Mouse (Mus musculus): ENCODE results near the gene Prl2c1.
"Not testable (repeated sequence)": the region's sequence is repeated elsewhere in the genome, so short reads cannot be mapped to it uniquely, and the experiment has no call there.

The Prl2c1 gene

DNA sequence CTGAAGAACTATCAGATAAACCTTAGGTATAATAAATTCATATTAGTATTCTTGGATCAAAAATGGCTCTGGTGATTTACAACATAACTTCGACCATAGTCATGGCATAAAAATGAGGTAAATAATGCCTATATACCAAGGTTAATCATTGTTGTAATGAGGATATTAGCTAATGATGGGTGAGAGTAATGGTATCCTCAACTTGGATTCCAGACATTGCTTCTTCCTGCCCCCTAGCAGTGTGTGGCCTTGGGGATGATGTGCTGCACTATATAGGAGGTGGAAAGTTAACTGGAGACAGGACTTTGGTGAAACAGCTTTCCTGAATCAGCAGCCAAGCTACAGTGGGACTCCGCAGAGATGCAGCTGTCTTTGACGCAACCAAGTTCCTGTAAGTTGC is at the start of gene Prl2c1:
Gene Prl2c1, plus strand, starts transcription at position 301 of the 400 bp plus-strand sequence.
- no peak for DNase-seq

DNA sequence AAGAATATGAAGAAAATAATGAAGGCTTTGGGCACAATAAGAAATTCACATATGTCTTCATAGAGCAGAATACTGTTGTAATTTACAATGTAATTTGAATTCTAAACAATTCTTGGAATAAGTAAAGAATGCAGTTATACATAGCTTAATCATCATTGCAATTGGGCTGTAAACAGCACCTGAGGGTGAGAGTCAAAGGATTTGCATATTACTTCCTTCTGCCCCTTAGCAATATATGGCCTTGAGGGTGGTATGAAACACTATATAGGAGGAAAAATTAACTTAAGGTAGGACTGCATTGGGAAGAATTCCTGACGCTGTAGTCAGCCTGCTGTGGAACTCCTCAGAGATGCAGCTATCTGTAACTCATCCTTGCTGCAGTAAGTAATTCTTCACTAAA is 47.8 kb upstream of the Prl2c1 start, which contains the start of gene Prl2a1:
Gene Prl2a1, plus strand, starts transcription at position 301 of the 400 bp plus-strand sequence.
- no peak for DNase-seq

DNA sequence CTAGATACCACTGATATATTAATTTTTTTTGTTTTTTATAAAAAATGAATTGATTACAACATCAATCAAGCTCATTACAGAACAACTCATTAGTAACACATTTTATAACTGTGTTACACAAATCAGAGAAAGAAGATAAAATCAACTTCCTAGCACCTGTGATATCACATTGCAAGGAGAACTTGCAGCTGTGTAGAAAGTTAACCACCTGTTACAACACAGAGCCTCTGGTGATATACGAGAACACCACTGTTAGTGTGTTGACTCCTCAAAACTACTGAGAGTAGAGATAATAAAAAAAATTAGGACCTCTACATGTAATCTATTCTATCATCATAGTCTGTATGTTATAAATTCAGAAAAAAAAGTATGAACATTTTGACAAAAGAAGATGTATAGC is 46.4 kb upstream of the Prl2c1 start:
- DNase-seq: no peak

DNA sequence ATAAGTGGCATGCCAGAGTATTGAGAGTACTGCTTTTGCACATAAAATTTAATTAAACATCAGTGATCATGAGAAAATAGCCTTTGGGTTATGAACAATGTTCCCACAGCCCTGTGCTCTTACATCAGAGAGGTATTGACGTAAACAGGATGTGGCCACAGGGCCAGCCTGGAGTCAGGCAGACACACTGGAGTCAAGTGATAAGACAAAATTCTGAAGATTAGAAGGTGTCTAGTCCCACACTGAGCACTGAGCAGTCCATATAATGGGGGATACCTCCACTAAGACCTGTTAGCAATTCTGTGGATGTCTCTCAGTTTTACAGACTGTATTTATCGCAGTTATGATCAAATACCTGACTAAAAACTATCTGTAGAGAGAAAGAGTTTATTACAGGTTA is 55.1 kb downstream of the Prl2c1 start:
- not testable (repeated sequence) for DNase-seq

All from cerebellum, postnatal 36 days (tissue).